Mouse (Mus musculus) MEL (cell line): ENCODE measurements around the gene Shc4. TPM values are rescaled to one million over a fixed set of nuclear protein-coding genes. Genes with fewer than 3 reads are reported as not detected.

Experiments used
- DNase-seq: peaks from one replicate; pipeline ENCODE4 v3.0.0; 2011; ENCODE audit warnings: low read depth, low spot score
- H3K27ac ChIP-seq: 2 replicates; pipeline ENCODE4 v1.5.1; 2012; ENCODE audit warnings: low read depth, mild to moderate bottlenecking, control low read depth, low read length, moderate library complexity; ENCODE audit not compliant: control insufficient read depth
- H3K27me3 ChIP-seq, 2 experiments: fragments of 150-350 bp in 1 of 2; sonication (generic) in 1 of 2; 2 replicates each; pipeline ENCODE4 v1.6.1; 2012; ENCODE audit warnings: low read length in 2 of 2, mild to moderate bottlenecking in 2 of 2, improper control_type of control experiment in 1 of 2, moderate library complexity in 1 of 2; ENCODE audit not compliant: insufficient read depth in 2 of 2, control insufficient read depth in 1 of 2
- H3K36me3 ChIP-seq, 2 experiments: 2 replicates each; pipeline ENCODE4 v1.6.1; 2012 to 2014; ENCODE audit warnings: low read length in 2 of 2, improper control_type of control experiment in 1 of 2, inconsistent platforms in 1 of 2, mild to moderate bottlenecking in 1 of 2; ENCODE audit not compliant: insufficient read depth in 2 of 2, control insufficient read depth in 1 of 2
- H3K4me1 ChIP-seq, 2 experiments: fragments of 150-350 bp in 1 of 2; sonication (generic) in 1 of 2; 2 replicates each; pipeline ENCODE4 v1.6.1; 2012; ENCODE audit warnings: low read length in 2 of 2, improper control_type of control experiment in 1 of 2, mild to moderate bottlenecking in 1 of 2; ENCODE audit not compliant: insufficient read depth in 2 of 2, control insufficient read depth in 1 of 2
- H3K4me3 ChIP-seq, 2 experiments: fragments of 150-350 bp in 1 of 2; sonication (generic) in 1 of 2; 2 replicates each; pipeline ENCODE4 v1.5.1; 2012; ENCODE audit warnings: low read depth in 2 of 2, low read length in 2 of 2, mild to moderate bottlenecking in 2 of 2, moderate library complexity in 2 of 2, control low read depth in 1 of 2, improper control_type of control experiment in 1 of 2; ENCODE audit not compliant: control insufficient read depth in 1 of 2, insufficient read depth in 1 of 2
- H3K79me2 ChIP-seq: 2 replicates; pipeline ENCODE4 v1.6.1; 2012; ENCODE audit warnings: mild to moderate bottlenecking, low read length, moderate library complexity; ENCODE audit not compliant: control insufficient read depth, poor library complexity, insufficient read depth
- H3K9ac ChIP-seq: 2 replicates; pipeline ENCODE4 v1.6.1; 2012; ENCODE audit warnings: low read depth, mild to moderate bottlenecking, control low read depth, low read length, moderate library complexity; ENCODE audit not compliant: control insufficient read depth, poor library complexity, severe bottlenecking
- H3K9me3 ChIP-seq: fragments of 150-350 bp; sonication (generic); replicated peaks from 2 replicates; pipeline ENCODE4 v1.6.1; 2012; ENCODE audit warnings: mild to moderate bottlenecking, low read length, improper control_type of control experiment, moderate library complexity; ENCODE audit not compliant: insufficient read depth
- CTCF ChIP-seq, 3 experiments: IDR thresholded peaks in 2 of 3; conservative IDR thresholded peaks in 1 of 3; 2 replicates each; pipeline ENCODE4 v1.5.1; 2011 to 2012; ENCODE audit warnings: low read length in 3 of 3, low read depth in 2 of 3, mild to moderate bottlenecking in 2 of 3, improper control_type of control experiment in 1 of 3, inconsistent platforms in 1 of 3, mixed read lengths in 1 of 3, moderate library complexity in 1 of 3; ENCODE audit not compliant: control insufficient read depth in 1 of 3, insufficient read depth in 1 of 3, poor library complexity in 1 of 3, severe bottlenecking in 1 of 3
- E2F4 ChIP-seq: IDR thresholded peaks from 2 replicates; pipeline ENCODE4 v1.6.1; 2011; ENCODE audit warnings: low read depth, low read length, improper control_type of control experiment, borderline replicate concordance
- ETS1 ChIP-seq: IDR thresholded peaks from 2 replicates; pipeline ENCODE4 v1.6.1; 2012; ENCODE audit warnings: low read depth, mild to moderate bottlenecking, inconsistent platforms, low read length, improper control_type of control experiment, moderate library complexity
- GABPA ChIP-seq: IDR thresholded peaks from 2 replicates; pipeline ENCODE4 v1.6.1; 2012; ENCODE audit warnings: low read depth, mild to moderate bottlenecking, inconsistent platforms, low read length, improper control_type of control experiment, moderate library complexity
- MAFK ChIP-seq: IDR thresholded peaks from 2 replicates; pipeline ENCODE4 v1.6.1; 2011; ENCODE audit warnings: low read depth, mild to moderate bottlenecking, low read length, improper control_type of control experiment, borderline replicate concordance
- MAX ChIP-seq: IDR thresholded peaks from 2 replicates; pipeline ENCODE4 v1.6.1; 2011; ENCODE audit warnings: low read length, improper control_type of control experiment
- MEF2A ChIP-seq: IDR thresholded peaks from 2 replicates; pipeline ENCODE4 v1.6.1; 2014; ENCODE audit warnings: low read depth, mild to moderate bottlenecking, inconsistent platforms, low read length, improper control_type of control experiment; ENCODE audit not compliant: poor library complexity, insufficient replicate concordance, severe bottlenecking; ENCODE audit errors: extremely low read depth
- MXI1 ChIP-seq: IDR thresholded peaks from 2 replicates; pipeline ENCODE4 v1.6.1; 2011; ENCODE audit warnings: mild to moderate bottlenecking, low read depth, low read length, improper control_type of control experiment
- MYC ChIP-seq: IDR thresholded peaks from 2 replicates; pipeline ENCODE4 v1.6.1; 2011; ENCODE audit warnings: low read depth, mild to moderate bottlenecking, low read length, improper control_type of control experiment, moderate library complexity
- POLR2AphosphoS5 ChIP-seq: IDR thresholded peaks from 2 replicates; pipeline ENCODE4 v1.6.1; 2012; ENCODE audit warnings: low read depth, borderline replicate concordance, mild to moderate bottlenecking, inconsistent platforms, low read length, moderate library complexity, mixed read lengths
- SIN3A ChIP-seq: IDR thresholded peaks from 2 replicates; pipeline ENCODE4 v1.6.1; 2012; ENCODE audit warnings: low read length, improper control_type of control experiment, inconsistent platforms
- SMC3 ChIP-seq: IDR thresholded peaks from 2 replicates; pipeline ENCODE4 v1.6.1; 2011; ENCODE audit warnings: low read depth, low read length, improper control_type of control experiment
- TAL1 ChIP-seq: IDR thresholded peaks from 2 replicates; pipeline ENCODE4 v1.6.1; 2012; ENCODE audit warnings: mild to moderate bottlenecking, inconsistent platforms, low read length, moderate library complexity, mixed read lengths
- TCF12 ChIP-seq: IDR thresholded peaks from 2 replicates; pipeline ENCODE4 v1.6.1; 2014; ENCODE audit warnings: low read depth, mild to moderate bottlenecking, inconsistent platforms, low read length, improper control_type of control experiment, moderate library complexity
- USF1 ChIP-seq: IDR thresholded peaks from 2 replicates; pipeline ENCODE4 v1.6.1; 2014; ENCODE audit warnings: low read depth, mild to moderate bottlenecking, inconsistent platforms, low read length, improper control_type of control experiment, moderate library complexity
- polyA plus RNA-seq, 2 experiments: library from polyadenylated mRNA; stranded (reverse) in 1 of 2; unstranded in 1 of 2; fragments of >175 nt in 1 of 2; fragments of >200 nt in 1 of 2; gene quantifications; 2 replicates each; pipeline versions ENCODE4 v1.2.1 to v1.2.4; 2012; ENCODE audit warnings: low replicate concordance in 2 of 2, low read depth in 1 of 2; ENCODE audit not compliant: insufficient read length in 2 of 2, insufficient read depth in 1 of 2, missing spikeins in 1 of 2
- total RNA-seq: library from RNA; depleted of rRNA; stranded (reverse); fragments of 300-350 nt; gene quantifications from 2 replicates; pipeline ENCODE4 v1.2.3, GENCODE M21; 2012

Gene Shc4
- total and polyA plus RNA-seq, 3 experiments: 0.38 to 1.1 TPM; not detected in 1

DNA sequence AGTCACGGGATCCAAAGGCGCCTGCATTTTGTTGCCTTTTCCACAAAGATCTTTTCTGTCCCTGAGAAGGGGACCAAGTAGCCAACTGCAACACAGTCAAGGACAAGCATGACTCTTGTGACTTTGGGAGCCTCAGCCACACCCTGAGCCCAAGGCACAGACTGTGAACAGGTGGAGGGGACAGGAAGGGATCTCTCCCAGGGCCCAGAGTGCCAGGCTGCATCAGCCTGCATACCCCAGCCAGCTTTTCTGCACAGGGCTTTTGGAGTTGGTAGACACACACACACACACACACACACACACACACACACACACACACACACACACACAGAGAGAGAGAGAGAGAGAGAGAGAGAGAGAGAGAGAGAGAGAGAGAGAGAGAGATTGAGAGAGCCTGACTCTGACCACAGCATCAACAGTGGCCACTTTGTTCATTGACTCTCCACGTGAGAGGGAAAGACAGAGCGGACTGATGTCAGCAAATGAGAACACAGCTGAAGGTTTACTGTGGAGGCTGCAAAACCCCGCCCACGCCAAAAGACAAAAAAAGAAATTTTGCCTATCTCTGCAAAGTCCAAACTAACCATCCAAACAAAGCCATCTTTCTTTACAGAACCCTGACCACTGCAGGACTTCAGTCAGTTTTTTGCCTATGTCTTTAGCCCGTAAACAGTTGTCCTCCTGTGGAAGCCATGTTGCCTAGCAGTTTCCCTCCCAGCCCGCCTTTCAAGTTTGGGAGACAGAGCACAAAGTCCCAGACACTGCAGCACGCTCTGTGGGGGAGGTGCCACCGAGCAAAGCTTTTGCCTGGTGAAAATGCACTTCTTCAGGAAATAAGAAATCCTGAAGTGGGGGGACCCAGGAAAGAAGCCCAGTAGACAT is 39.1 kb downstream of the Shc4 start:
- Histone ChIP-seq H3K27me3 (peaks cover 0 to 3% of the 10 kb centered on the region in 2 experiments; a peak in 1 of 4 replicates), H3K4me1 (no peaks in the 10 kb centered on the region), H3K4me3 (no peak overlapping the region), H3K27ac (no peak overlapping the region), H3K36me3 (no peaks in the 10 kb centered on the region), H3K9ac (no peak overlapping the region), H3K79me2 (no peaks in the 10 kb centered on the region), H3K9me3 (no peaks in the 10 kb centered on the region)
- no peak for DNase-seq
- no peak for TF ChIP-seq ETS1
- TF ChIP-seq GABPA: no peak
- TF ChIP-seq MYC: no peak
- no peak for TF ChIP-seq MXI1
- no peak for TF ChIP-seq TCF12
- no peak for TF ChIP-seq CTCF (IDR thresholded peaks at IDR 0.05 in 2 of 3, conservative IDR thresholded peaks at IDR 0.05 in 1 of 3; ENCODE audit: control insufficient read depth in 1 of 3, insufficient read depth in 1 of 3, low read depth in 2 of 3, low read length in 3 of 3, poor library complexity in 1 of 3, severe bottlenecking in 1 of 3)
- TF ChIP-seq SIN3A: no peak
- TF ChIP-seq MAX: no peak
- no peak for TF ChIP-seq E2F4
- no peak for TF ChIP-seq SMC3
- TF ChIP-seq MAFK: no peak
- TF ChIP-seq POLR2AphosphoS5: no peak
- TF ChIP-seq MEF2A: no peak

DNA sequence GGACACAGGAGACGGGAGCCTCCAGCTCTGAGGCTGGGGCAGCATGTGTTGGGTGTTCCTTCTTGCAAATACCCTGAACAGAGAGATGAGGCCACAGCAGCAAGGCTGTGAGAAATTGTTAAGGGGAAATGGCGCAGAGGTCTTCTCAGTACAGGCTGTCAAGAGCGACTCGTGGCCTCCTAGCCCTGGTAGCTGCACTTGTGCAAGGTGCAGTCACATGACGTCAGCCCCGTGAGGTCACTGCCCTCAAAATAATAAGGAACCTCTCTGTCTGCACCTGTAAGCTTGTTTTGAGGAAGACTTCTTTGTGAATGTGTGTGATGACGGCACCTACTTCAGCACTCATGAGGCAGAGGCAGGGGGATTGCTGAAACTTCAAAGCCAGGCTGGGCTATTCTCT is 40.1 kb downstream of the Shc4 start:
- Histone ChIP-seq H3K36me3 (no peaks in the 10 kb centered on the region), H3K9me3 (no peaks in the 10 kb centered on the region), H3K4me3 (no peak overlapping the region), H3K79me2 (no peaks in the 10 kb centered on the region), H3K4me1 (no peaks in the 10 kb centered on the region), H3K27me3 (peaks cover 0 to 3% of the 10 kb centered on the region in 2 experiments; a peak in 1 of 4 replicates), H3K27ac (no peak overlapping the region), H3K9ac (no peak overlapping the region)
- TF ChIP-seq TAL1 (no peak), USF1 (peak; percentile 23; the same call in 1 of the 2 replicates)
- DNase-seq: no peak
